Mouse (Mus musculus) limb, embryonic 11.5 days (tissue): ENCODE data around the gene Wdr83. TPM values are rescaled to one million over a fixed set of nuclear protein-coding genes. Genes with fewer than 3 reads are reported as not detected.
"Not testable (repeated sequence)": the region's sequence is repeated elsewhere in the genome, so short reads cannot be mapped to it uniquely, and the experiment has no call there.

Experiments
- ATAC-seq: fragments of 200-750 bp; cut with Nextera tagmentation; 2 replicates; pipeline ENCODE4 v1.8.0; 2017; ENCODE audit warnings: low read depth; ENCODE audit not compliant: insufficient number of reproducible peaks, low FRiP score, low TSS enrichment
- DNase-seq: peaks from one replicate; pipeline ENCODE4 v3.0.0-alpha.2; 2015; ENCODE audit warnings: low spot score
- H3K27ac ChIP-seq: fragments of 300-500 bp; sonication (generic); replicated peaks from 2 replicates; pipeline ENCODE4 v1.5.1; 2014; ENCODE audit warnings: low read depth, mild to moderate bottlenecking, low read length
- H3K27me3 ChIP-seq: fragments of 300-500 bp; sonication (generic); 2 replicates; pipeline ENCODE4 v1.6.1; 2014; ENCODE audit warnings: mild to moderate bottlenecking, low read length, mixed read lengths; ENCODE audit not compliant: control insufficient read depth, insufficient read depth
- H3K36me3 ChIP-seq: fragments of 300-500 bp; sonication (generic); 2 replicates; pipeline ENCODE4 v1.6.1; 2014; ENCODE audit warnings: mild to moderate bottlenecking, low read length, moderate library complexity, mixed read lengths; ENCODE audit not compliant: control insufficient read depth, insufficient read depth
- H3K4me1 ChIP-seq: fragments of 300-500 bp; sonication (generic); 2 replicates; pipeline ENCODE4 v1.6.1; 2014; ENCODE audit warnings: low read length, mixed read lengths; ENCODE audit not compliant: control insufficient read depth, insufficient read depth
- H3K4me2 ChIP-seq: fragments of 300-500 bp; sonication (generic); 2 replicates; pipeline ENCODE4 v1.6.1; 2014; ENCODE audit warnings: low read depth, mild to moderate bottlenecking, moderate library complexity; ENCODE audit not compliant: severe bottlenecking
- H3K4me3 ChIP-seq: fragments of 300-500 bp; sonication (generic); 2 replicates; pipeline ENCODE4 v1.5.1; 2014; ENCODE audit warnings: low read depth, low read length
- H3K9ac ChIP-seq: fragments of 300-500 bp; sonication (generic); 2 replicates; pipeline ENCODE4 v1.6.1; 2014; ENCODE audit warnings: mild to moderate bottlenecking, low read length
- H3K9me3 ChIP-seq: fragments of 300-500 bp; sonication (generic); 2 replicates; pipeline ENCODE4 v1.6.1; 2016; ENCODE audit warnings: low read length; ENCODE audit not compliant: control insufficient read depth
- WGBS: fragments of 180-500 bp; shearing (Covaris S2); extraction: QIAGEN DNeasy Blood & Tissue Kit; methylation state at CpG from one replicate; pipeline ENCODE4 v1.1.7; 2014; 5-methylcytosine and 5-hydroxymethylcytosine counted together
- polyA plus RNA-seq: library from polyadenylated mRNA; unstranded; fragments of >200 nt; fragmentation: Nextera tagmentation; extraction: Ambion mirVana; gene quantifications from 2 replicates; pipeline ENCODE4 v1.2.1, GENCODE M21; 2014

Wdr83 gene
- polyA plus RNA-seq, 1 experiment from 2014 or later, result 57.7 TPM

DNA sequence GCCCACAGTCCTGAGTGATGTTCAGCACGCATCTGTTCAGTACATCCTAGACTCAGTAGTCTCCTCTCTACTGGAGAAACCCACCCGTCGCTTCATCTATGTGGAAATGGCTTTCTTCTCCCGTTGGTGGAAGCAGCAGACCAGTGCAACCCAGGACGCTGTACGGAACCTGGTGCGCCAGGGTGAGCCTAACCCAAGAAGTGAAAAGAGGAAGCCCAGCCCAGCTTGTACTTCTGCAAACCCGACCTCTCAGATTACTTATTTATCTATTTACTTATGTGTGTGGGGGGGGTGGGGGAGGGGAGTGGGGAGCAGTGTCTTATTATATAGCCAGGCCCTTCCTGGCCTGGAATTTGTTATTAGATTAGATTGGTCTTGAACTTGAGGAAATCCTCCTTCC is 3.5 kb upstream of the Wdr83 start:
- DNase-seq (no peak), ATAC-seq (no peak)
- Histone ChIP-seq H3K4me1 (peaks cover 12% of the 10 kb centered on the region; the same call in 1 of the 2 replicates), H3K9ac (no peak overlapping the region), H3K4me2 (no peak overlapping the region), H3K9me3 (no peaks in the 10 kb centered on the region), H3K27ac (no peak overlapping the region), H3K4me3 (no peak overlapping the region), H3K27me3 (no peaks in the 10 kb centered on the region), H3K36me3 (peaks cover 5% of the 10 kb centered on the region)
- WGBS, result 84% methylated on average over 8 of the region's 8 CpGs

DNA sequence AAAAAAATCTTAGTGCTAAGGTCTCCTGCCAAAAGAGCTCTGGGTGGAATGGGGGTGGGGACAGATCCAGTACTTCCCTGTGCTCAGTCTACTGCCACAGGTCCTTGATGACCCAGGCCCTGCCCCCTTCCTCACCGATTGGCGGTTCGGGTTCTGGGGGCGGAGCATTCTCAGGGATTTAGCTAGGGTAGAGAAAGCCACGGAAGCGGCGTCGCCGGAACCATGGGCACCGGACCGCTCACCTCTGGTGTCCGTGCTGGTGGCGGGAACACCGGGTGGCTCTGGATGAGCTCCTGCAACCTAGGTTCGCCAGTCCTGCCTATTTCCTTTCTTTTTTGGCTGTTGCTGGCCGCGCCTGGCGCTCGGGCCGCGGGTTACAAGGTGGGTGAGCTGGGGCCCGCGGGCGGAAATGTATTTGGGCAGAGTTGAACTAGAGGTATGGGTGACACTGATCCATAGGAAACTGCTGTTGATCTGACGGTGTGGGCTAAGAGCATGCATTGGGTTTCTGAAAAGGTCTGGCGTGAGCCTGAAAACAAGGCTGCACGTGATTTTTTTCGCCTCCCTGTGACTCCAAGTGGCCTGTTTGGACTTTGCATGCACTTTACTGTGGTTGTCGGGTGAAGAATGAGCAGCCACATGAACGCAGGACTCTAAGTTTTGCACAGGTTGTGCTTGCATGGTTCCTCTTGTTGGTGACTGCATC is 2.2 kb upstream of the Wdr83 start, which contains the start of gene Man2b1:
Gene Man2b1 (plus strand): TSS at position 163 of the 706 bp plus-strand sequence.
- Histone ChIP-seq H3K27ac (no peak within 1 kb of the TSS), H3K27me3 (no peaks in the 10 kb centered on the region)
- WGBS, result under 1% methylated on average over 30 of the region's 30 CpGs

DNA sequence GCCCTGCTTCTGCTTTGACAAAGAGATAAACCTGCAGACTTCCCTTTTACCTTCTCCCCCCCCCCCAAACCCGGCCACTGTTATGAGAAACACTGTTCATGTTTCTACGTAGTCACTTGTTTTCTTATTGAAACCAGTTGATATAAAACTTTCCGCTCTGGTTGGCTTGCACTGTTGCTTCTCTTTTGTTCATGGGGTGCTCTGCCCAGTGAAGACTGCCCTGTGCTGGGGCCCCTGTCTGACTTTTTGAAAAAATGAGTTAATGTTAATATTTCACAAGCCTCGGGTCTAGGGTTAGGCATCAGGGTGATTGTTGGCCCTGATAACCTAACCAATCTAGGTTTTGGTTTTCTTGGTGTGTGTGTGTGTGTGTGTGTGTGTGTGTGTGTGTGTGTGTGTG is 1.1 kb upstream of the Wdr83 start:
- not testable (repeated sequence) for DNase-seq, H3K9me3 ChIP-seq, H3K4me3 ChIP-seq, H3K27me3 ChIP-seq, H3K9ac ChIP-seq, ATAC-seq, H3K27ac ChIP-seq, H3K4me2 ChIP-seq, H3K36me3 ChIP-seq
- peaks cover 12% of the 10 kb centered on the region; the same call in 1 of the 2 replicates for H3K4me1 ChIP-seq
- 92% methylated on average over 4 of the region's 4 CpGs for WGBS

More for the DNA sequence above, 2.2 kb upstream of the Wdr83 start, which contains the start of gene Man2b1:
- peak; percentile 84 for ATAC-seq
- Histone ChIP-seq H3K9me3 (no peaks in the 10 kb centered on the region), H3K4me1 (peaks cover 12% of the 10 kb centered on the region; the same call in 1 of the 2 replicates), H3K36me3 (peaks cover 3% of the 10 kb centered on the region), H3K4me3 (peak within 1 kb of the TSS; percentile 55), H3K4me2 (peak within 1 kb of the TSS; percentile 66), H3K9ac (peak within 1 kb of the TSS; percentile 72)
- peak; percentile 83 for DNase-seq

DNA sequence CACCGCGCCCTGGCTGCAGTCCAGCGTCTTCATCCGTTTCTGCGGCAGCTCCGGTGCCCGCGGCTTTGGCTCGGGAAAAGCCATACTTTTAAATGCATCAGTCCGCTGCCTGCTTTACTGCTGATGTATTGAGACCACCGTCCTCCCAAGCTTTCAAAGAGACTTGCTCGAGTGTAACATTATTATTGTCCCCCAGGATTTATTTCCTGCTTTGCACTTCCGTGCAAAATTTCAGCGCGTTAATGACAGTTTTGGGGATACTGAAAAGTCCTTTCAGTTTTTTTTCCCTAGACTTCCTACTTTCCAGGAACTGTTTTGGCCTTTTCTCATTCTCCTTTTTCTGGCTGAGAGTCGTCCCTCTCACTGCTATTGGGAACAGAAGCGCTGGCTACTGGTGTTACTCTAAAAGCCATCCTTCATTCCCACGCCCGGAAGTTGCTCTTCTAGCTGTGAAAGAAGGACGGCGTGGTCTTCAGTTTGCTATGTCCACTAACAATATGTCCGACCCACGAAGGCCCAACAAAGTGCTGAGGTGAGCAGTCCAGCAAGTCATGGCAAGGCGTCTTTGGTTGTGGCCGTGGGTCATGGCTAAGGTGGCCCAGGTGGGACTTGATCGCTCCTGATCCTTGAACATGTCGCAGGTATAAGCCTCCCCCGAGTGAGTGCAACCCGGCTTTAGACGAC is 432 bp downstream of the Wdr83 start, which contains the start of gene Wdr83os:
Gene Wdr83os (plus strand): TSS at position 209 of the 684 bp plus-strand sequence.
- peak within 1 kb of the TSS; percentile 82 for H3K4me3 ChIP-seq
- H3K27me3 ChIP-seq, result no peaks in the 10 kb centered on the region
- H3K27ac ChIP-seq, result no peak within 1 kb of the TSS; the same call in 1 of the 2 replicates
- H3K9me3 ChIP-seq, result no peaks in the 10 kb centered on the region
- H3K4me2 ChIP-seq, result peak within 1 kb of the TSS; percentile 75
- DNase-seq (peak; percentile 75), ATAC-seq (peak; percentile 2; the same call in 1 of the 2 replicates)
- peaks cover 4% of the 10 kb centered on the region for H3K36me3 ChIP-seq
- peaks cover 12% of the 10 kb centered on the region; the same call in 1 of the 2 replicates for H3K4me1 ChIP-seq
- WGBS, result under 1% methylated on average over 30 of the region's 30 CpGs
- peak within 1 kb of the TSS; percentile 83 for H3K9ac ChIP-seq

DNA sequence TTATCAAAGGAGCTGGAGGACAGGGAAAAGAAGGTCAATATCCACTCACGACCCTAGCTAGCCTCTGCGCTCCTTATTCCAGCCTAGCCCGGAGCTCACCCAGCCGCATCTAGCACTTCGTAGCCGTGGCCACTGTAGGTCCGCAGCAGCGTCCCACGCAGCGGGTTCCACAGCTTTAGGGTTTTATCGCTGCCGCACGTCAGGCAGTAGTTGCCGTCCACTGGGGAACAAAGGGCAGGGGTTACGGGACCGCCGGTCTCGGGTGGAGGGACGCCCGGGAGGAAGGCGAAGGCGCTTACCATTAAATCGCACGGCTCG is 933 bp downstream of the Wdr83 start:
- Histone ChIP-seq H3K4me3 (peak overlapping the region; percentile 82), H3K4me2 (peak overlapping the region; percentile 75), H3K9ac (peak overlapping the region; percentile 83), H3K4me1 (peaks cover 12% of the 10 kb centered on the region; the same call in 1 of the 2 replicates), H3K36me3 (peaks cover 5% of the 10 kb centered on the region; the same call in 1 of the 2 replicates), H3K9me3 (no peaks in the 10 kb centered on the region), H3K27me3 (no peaks in the 10 kb centered on the region), H3K27ac (no peak overlapping the region; the same call in 1 of the 2 replicates)
- WGBS, result 1% methylated on average over 25 of the region's 25 CpGs
- no peak for DNase-seq
- no peak for ATAC-seq

DNA sequence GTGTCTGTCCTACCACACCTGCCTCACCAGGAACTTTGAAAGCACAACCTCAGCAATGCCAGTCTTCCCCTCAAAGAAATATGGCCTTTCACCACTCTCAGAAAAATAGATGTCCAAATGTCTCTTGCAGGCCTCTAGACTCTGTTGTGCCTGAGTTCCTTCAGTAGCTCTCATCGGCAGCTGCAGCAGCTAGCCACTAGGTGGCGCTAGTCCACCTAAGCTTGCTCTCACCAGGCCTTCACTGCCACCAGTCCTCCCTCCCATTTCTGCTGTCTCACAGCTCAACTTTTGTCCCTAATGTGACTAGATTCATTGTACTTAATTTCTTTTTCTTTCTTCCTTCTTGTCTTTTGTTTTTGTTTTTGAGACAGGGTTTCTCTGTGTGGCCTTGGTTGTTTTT is 4.1 kb downstream of the Wdr83 start:
- DNase-seq (peak; percentile 87), ATAC-seq (no peak)
- peaks cover 7% of the 10 kb centered on the region; the same call in 1 of the 2 replicates for H3K4me1 ChIP-seq
- no peak overlapping the region for H3K9ac ChIP-seq
- no peak overlapping the region for H3K4me2 ChIP-seq
- H3K27ac ChIP-seq, result no peak overlapping the region
- H3K9me3 ChIP-seq, result no peaks in the 10 kb centered on the region
- H3K27me3 ChIP-seq, result no peaks in the 10 kb centered on the region
- no peak overlapping the region for H3K4me3 ChIP-seq
- peaks cover 8% of the 10 kb centered on the region; the same call in 1 of the 2 replicates for H3K36me3 ChIP-seq
- whole genome bisulfite sequencing, result 0% methylated on average over 2 of the region's 2 CpGs

DNA sequence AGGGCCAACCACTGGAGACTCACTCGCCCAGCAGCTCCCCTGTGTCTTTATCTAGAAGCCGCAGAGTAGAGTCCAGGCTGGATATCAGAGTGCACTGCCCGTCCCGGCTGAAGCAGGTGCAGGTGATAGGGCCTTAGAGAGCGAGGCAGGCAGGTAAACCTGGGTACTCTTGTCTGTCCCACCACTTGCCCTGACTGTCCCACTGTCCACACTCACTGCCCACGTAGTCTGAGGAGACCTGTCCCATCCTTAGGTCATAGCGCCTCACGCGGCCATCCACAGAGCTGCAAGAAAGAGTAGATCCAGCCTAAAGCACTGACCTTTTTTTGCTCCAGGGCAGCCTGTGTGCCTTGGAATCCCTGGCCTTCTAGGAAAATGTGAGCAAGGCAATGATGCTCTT is 5.1 kb downstream of the Wdr83 start:
- WGBS, result 79% methylated on average over 9 of the region's 9 CpGs
- Histone ChIP-seq H3K27me3 (no peaks in the 10 kb centered on the region), H3K9ac (no peak overlapping the region), H3K27ac (no peak overlapping the region), H3K9me3 (no peaks in the 10 kb centered on the region), H3K36me3 (peaks cover 8% of the 10 kb centered on the region; the same call in 1 of the 2 replicates), H3K4me2 (no peak overlapping the region), H3K4me3 (no peak overlapping the region), H3K4me1 (0 out of 2 replicates have a peak, but pooled peaks cover 3% of the 10 kb centered on the region)
- DNase-seq (peak; percentile 43), ATAC-seq (no peak)

DNA sequence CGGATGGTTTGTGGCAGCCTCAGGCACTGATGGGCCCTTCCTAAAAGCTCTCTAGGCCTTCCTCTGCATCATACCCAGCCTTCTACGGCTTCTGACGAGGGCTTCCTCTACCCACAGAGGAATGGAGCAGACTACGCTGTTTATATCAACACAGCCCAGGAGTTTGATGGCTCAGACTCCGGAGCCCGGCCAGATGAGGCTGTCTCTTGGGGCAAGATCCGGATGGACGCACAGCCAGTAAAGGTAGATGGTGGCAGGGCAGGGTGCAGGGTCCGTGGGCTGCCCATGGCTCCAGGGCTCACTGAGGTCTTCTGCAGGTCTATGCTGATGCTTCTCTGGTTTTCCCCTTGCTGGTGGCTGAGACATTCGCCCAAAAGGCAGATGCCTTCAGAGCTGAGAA is 6.5 kb downstream of the Wdr83 start:
- DNase-seq (no peak), ATAC-seq (no peak)
- Histone ChIP-seq H3K4me3 (no peak overlapping the region), H3K9me3 (no peaks in the 10 kb centered on the region), H3K27ac (no peak overlapping the region), H3K4me2 (no peak overlapping the region), H3K27me3 (no peaks in the 10 kb centered on the region), H3K36me3 (peaks cover 8% of the 10 kb centered on the region; the same call in 1 of the 2 replicates), H3K9ac (no peak overlapping the region), H3K4me1 (0 out of 2 replicates have a peak, but pooled peaks cover under 1% of the 10 kb centered on the region)
- WGBS, result 94% methylated on average over 10 of the region's 10 CpGs
